Mouse (Mus musculus) liver, embryonic 14.5 days (tissue): ENCODE data around the gene Siae.

ENCODE experiments used
- CTCF ChIP-seq: IDR thresholded peaks from 2 replicates; pipeline ENCODE4 v1.5.1; 2016; ENCODE audit warnings: antibody characterized with exemption, low read depth, control low read depth
- EP300 ChIP-seq: IDR thresholded peaks from 2 replicates; pipeline ENCODE4 v1.6.1; 2016; ENCODE audit warnings: antibody characterized with exemption, low read depth

DNA sequence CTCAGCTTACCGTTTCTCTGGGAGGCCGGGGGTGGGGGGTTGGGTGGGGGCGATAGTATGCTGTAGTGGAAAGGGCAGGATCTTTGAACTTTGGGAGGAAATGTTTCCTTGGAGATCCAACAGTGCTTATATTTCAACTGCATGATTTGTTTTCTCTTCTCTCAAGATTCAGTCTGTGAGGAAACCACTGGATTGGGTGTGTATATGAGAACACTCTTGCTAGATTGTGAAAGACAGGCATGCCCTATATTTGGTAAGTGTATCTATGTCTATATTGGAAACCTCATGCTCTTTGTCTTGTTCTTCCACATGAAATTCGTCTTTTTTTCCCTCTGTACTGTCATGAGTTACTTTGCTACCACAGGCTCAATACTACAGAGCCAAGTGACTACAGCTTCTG, 114.2 kb downstream of the Siae start:
- no peak for TF ChIP-seq CTCF
- TF ChIP-seq EP300: no peak
